Mouse (Mus musculus): Measurements from ENCODE around the gene Ang2.

DNA sequence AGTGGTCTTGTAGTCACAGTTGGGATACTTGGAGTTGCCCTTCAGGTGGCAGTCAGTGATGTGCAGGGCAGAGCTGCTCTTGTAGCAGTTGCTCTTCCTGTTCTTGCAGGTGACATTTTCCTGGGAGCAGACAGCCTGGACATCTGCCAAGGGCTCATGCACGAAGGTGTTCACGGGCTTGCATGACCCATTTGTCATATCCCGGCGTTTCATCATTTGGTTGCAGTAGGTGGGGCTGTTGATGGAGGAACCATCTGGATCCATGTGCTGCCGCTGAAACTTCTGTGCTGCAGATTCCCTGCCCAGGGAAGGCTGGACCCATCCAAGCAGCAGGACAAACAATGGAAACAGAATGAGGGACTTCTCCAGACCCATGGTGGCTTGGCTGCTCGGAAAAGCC, 53.4 kb downstream of the Ang2 start:
- TF ChIP-seq CTCF (conservative IDR thresholded peaks at IDR 0.05 in 1 of 2, IDR thresholded peaks at IDR 0.05 in 1 of 2; ENCODE audit: low read depth in 2 of 2, low read length in 2 of 2): no peak
- no peak for TF ChIP-seq EP300 (IDR thresholded peaks at IDR 0.05; ENCODE audit: low read length)
- TF ChIP-seq SIN3A (IDR thresholded peaks at IDR 0.05; ENCODE audit: low read length): no peak
- TF ChIP-seq ZC3H11A (IDR thresholded peaks at IDR 0.05; ENCODE audit: low read depth, low read length): no peak
- TF ChIP-seq POLR2AphosphoS2 (IDR thresholded peaks at IDR 0.05; ENCODE audit: low read depth, low read length): no peak
